Mouse (Mus musculus): ENCODE results near the gene Amd1. TPM values are rescaled to one million over a fixed set of nuclear protein-coding genes. Genes with fewer than 3 reads are reported as not detected.

The Amd1 gene
- 40.2 and 43.0 TPM in 2 replicates for polyA plus RNA-seq (2014; fragmentation: Nextera tagmentation; extraction: Ambion mirVana)

DNA sequence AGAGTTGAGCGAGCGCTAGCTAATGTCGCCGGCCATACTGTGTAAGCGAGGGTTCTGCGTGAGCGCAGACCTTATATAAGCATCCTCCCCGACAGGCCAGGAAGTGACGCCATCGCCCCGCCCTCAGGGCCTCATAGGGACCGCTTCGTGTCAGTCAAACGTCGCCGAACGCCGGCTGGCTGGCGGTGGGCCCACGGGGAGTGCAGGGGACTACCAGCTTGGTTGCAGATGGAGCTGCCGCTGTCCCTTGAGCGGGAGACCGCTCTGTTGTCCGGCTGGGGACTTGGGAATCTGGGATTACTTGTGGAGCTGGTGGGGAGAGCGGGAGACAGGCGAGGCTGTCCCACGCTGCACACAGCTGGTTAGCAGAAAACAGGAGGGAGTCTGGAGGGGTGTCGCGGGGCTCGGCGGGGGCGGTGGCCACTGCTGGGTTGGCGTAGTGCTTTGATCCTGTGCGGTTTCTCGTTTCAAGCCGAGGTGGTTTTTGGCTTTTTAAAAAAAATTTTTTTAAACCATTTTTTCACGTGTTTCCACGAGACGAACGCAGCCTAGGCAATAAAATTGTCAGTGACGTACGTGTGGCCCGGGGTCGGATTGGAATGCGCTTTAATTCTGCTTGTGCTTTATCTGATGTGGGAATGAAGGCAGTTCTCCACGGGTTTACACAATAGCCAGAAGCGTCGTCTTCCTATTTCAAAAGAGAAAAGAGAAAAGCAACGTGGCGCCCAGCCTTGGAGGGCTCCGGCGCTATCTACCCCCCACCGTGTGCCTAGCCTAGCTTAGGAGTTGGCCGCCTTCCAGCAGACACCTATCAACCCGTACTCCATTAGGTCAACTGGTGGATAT is at the start of gene Amd1:
TSS of gene Amd1 (minus strand) at position 47 of the 846 bp plus-strand sequence.
- Histone ChIP-seq H3K4me2 (ENCODE audit: low read length) (peak within 1 kb of the TSS; percentile 83), H3K9ac (ENCODE audit: low read length) (peak within 1 kb of the TSS; percentile 96), H3K27me3 (ENCODE audit: control insufficient read depth, insufficient read depth, low read length) (no peaks in the 10 kb centered on the region), H3K4me1 (ENCODE audit: control insufficient read depth in 2 of 2, insufficient read depth in 2 of 2, low read length in 2 of 2) (peaks cover 0 to 17% of the 10 kb centered on the region in 2 experiments; a peak in 2 of 4 replicates), H3K4me3 (ENCODE audit: control insufficient read depth in 1 of 2, insufficient read depth in 1 of 2, low read depth in 1 of 2, low read length in 2 of 2) (peak within 1 kb of the TSS; percentile 96 to 97), H3K9me3 (ENCODE audit: control insufficient read depth, low read length) (peaks cover 5% of the 10 kb centered on the region), H3K36me3 (ENCODE audit: control insufficient read depth, insufficient read depth, low read length) (no peaks in the 10 kb centered on the region), H3K27ac (replicated peaks in 1 of 2; ENCODE audit: control insufficient read depth in 1 of 2, insufficient read depth in 1 of 2, low read depth in 2 of 2, low read length in 2 of 2) (peak within 1 kb of the TSS; percentile 99)
- peak; percentile 97 for ATAC-seq (ENCODE audit: insufficient number of reproducible peaks, insufficient read depth, low FRiP score, low read depth)
- WGBS, result under 1% methylated on average over 55 of the region's 55 CpGs

DNA sequence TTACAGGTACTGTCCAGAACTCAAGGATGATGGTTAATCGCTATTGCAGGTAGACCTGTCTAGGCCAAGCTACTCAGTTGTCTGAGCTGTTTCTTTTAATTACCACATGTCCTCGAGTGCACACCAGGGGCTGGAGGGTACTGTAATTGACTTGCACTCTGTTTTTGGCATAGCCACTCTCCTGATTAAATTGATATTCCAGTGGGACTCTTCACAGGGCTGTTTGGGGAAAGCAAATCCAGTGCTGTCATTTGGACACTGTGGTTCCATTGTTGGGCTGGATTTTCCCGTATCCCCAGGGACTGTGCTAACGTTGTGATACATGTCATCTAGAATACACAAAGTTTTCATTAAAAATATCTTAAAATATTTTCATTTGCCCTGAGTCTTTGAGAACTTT is 49.2 kb upstream of the Amd1 start:
- Histone ChIP-seq H3K27ac (replicated peaks in 1 of 2; ENCODE audit: control insufficient read depth in 1 of 2, insufficient read depth in 1 of 2, low read depth in 2 of 2, low read length in 2 of 2) (no peak overlapping the region), H3K9me3 (ENCODE audit: control insufficient read depth, low read length) (no peaks in the 10 kb centered on the region), H3K4me3 (ENCODE audit: control insufficient read depth in 1 of 2, insufficient read depth in 1 of 2, low read depth in 1 of 2, low read length in 2 of 2) (no peak overlapping the region), H3K36me3 (ENCODE audit: control insufficient read depth, insufficient read depth, low read length) (no peaks in the 10 kb centered on the region), H3K9ac (ENCODE audit: low read length) (no peak overlapping the region), H3K27me3 (ENCODE audit: control insufficient read depth, insufficient read depth, low read length) (no peaks in the 10 kb centered on the region), H3K4me1 (ENCODE audit: control insufficient read depth in 2 of 2, insufficient read depth in 2 of 2, low read length in 2 of 2) (peaks cover 0 to 21% of the 10 kb centered on the region in 2 experiments), H3K4me2 (ENCODE audit: low read length) (peak overlapping the region; percentile 71; the same call in 1 of the 2 replicates)
- no peak for ATAC-seq (ENCODE audit: insufficient number of reproducible peaks, insufficient read depth, low FRiP score, low read depth)
- WGBS, result 75% methylated on average over 4 of the region's 4 CpGs

DNA sequence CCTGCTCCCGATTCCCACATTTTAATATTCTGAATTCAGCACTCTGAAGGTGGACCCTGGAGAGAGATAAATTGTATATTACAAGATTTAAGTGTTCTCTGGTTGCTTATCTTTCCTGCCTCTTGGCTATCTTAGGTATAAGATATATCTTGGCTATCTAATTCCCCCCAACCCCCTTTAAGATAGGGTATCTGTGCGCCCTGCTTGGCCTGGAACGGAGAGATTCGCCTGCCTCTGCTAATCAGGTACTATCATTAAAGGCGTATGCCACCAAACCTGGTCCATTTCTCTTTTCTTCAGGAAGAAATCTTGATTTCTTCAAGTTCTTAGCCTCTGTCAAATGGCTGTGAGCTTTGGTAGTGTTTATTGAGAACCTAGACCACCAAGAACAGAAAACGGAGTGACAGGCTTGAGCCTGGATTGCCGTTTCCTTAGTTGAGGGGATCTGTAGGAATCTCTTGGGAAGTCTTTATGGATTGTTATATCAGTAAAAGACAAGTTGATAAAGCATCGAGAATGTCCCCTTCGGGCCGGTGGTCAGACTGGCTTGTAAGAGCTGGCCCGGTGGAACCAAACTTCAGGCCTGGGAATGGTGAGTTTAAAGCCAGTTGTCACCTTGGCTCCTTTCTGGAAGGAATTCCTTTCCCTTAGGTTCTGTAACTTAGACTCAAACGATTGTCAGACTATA is 48.4 kb upstream of the Amd1 start:
- Histone ChIP-seq H3K27ac (replicated peaks in 1 of 2; ENCODE audit: control insufficient read depth in 1 of 2, insufficient read depth in 1 of 2, low read depth in 2 of 2, low read length in 2 of 2) (peak overlapping the region in 1 of 2 experiments; percentile 91; a peak in 2 of 4 replicates), H3K27me3 (ENCODE audit: control insufficient read depth, insufficient read depth, low read length) (no peaks in the 10 kb centered on the region), H3K9me3 (ENCODE audit: control insufficient read depth, low read length) (no peaks in the 10 kb centered on the region), H3K4me1 (ENCODE audit: control insufficient read depth in 2 of 2, insufficient read depth in 2 of 2, low read length in 2 of 2) (peaks cover 0 to 21% of the 10 kb centered on the region in 2 experiments), H3K4me3 (ENCODE audit: control insufficient read depth in 1 of 2, insufficient read depth in 1 of 2, low read depth in 1 of 2, low read length in 2 of 2) (peak overlapping the region; percentile 76 to 87), H3K4me2 (ENCODE audit: low read length) (peak overlapping the region; percentile 71), H3K36me3 (ENCODE audit: control insufficient read depth, insufficient read depth, low read length) (no peaks in the 10 kb centered on the region), H3K9ac (ENCODE audit: low read length) (peak overlapping the region; percentile 87)
- no peak for ATAC-seq (ENCODE audit: insufficient number of reproducible peaks, insufficient read depth, low FRiP score, low read depth)
- 39% methylated on average over 12 of the region's 12 CpGs for WGBS

DNA sequence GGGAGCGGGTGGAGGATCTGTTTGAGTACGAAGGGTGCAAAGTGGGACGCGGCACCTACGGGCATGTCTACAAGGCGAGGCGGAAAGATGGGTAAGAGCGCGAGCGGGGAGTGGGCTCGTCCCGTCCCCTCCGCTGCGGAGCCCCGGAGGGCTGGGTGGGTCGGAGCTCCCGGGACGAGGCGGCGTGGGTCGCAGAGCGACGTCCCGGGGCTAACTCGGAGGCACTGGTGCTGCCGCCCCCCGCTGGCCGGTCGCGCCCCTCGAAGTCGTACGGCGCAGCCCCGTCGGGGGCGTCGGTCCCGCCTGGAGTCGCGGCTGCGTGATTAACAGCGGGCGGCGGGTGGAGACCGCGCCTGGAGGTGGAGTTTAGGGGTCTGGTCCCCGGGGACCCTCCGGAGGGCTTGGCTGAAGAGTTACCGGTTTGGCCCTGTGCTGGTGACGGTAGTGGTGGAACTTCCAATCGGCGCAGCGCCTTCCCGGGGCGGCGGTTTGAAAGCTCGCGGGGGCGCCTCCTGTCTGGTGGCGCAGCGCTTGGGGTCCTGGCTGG is 47.7 kb upstream of the Amd1 start:
- H3K4me1 ChIP-seq (ENCODE audit: control insufficient read depth in 2 of 2, insufficient read depth in 2 of 2, low read length in 2 of 2), result peaks cover 0 to 19% of the 10 kb centered on the region in 2 experiments
- under 1% methylated on average over 57 of the region's 62 CpGs for WGBS
- peak; percentile 23 for ATAC-seq (ENCODE audit: insufficient number of reproducible peaks, insufficient read depth, low FRiP score, low read depth)

DNA sequence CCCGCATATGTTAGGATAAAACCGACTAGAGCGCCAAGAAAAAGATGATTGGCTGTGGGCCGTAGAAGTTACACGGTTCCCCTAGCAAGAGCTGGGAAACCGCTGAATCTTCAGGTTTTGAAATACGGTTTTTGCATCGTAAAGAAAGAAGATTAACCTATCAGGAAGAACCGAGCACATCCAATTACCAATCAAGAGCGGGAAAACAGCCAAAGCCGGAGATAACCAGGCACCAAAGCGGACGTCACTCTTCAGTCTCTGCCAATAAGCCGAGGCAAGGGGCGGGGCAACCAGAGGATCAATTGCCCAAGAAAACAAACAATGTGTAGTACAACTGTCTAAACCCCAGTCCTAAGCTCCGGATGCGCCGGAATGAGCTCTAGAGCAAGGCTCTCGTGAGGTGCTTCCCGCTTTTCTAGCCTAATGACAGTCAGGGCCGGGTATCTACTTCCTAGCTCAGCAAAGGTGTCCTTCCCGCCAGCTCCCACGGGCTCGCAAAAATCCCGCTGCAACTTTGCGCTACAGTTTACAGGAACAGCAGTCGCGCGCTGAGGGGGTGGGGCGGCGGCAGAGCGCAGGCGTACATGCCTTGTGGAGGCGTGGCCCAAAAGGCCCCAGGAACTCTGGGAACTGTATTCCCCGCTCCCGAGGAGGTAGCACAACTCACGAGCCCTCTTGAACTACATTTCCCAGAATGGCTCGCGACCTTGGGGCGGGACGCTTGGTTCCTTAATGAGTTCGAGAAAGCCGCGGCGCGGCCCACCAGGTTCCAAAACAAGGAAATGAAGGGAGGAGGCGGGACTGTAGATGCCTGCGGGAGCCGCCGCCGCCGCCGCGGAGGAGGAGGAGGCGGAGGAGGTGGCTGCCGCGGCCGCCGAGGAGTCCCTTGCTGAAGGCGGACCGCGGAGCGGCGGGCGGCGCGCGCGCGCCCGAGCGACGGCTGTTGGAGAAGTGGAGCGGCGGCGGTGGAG is 46.9 kb upstream of the Amd1 start:
- no peaks in the 10 kb centered on the region for H3K9me3 ChIP-seq (ENCODE audit: control insufficient read depth, low read length)
- H3K27ac ChIP-seq (replicated peaks in 1 of 2; ENCODE audit: control insufficient read depth in 1 of 2, insufficient read depth in 1 of 2, low read depth in 2 of 2, low read length in 2 of 2), result peak overlapping the region; percentile 91 to 97
- H3K4me3 ChIP-seq (ENCODE audit: control insufficient read depth in 1 of 2, insufficient read depth in 1 of 2, low read depth in 1 of 2, low read length in 2 of 2), result peak overlapping the region; percentile 82 to 87
- WGBS, result under 1% methylated on average over 75 of the region's 76 CpGs
- H3K27me3 ChIP-seq (ENCODE audit: control insufficient read depth, insufficient read depth, low read length), result no peaks in the 10 kb centered on the region
- H3K4me1 ChIP-seq (ENCODE audit: control insufficient read depth in 2 of 2, insufficient read depth in 2 of 2, low read length in 2 of 2), result peaks cover 0 to 16% of the 10 kb centered on the region in 2 experiments; a peak in 3 of 4 replicates
- H3K36me3 ChIP-seq (ENCODE audit: control insufficient read depth, insufficient read depth, low read length), result no peaks in the 10 kb centered on the region
- peak; percentile 98 for ATAC-seq (ENCODE audit: insufficient number of reproducible peaks, insufficient read depth, low FRiP score, low read depth)
- H3K4me2 ChIP-seq (ENCODE audit: low read length), result peak overlapping the region; percentile 71
- H3K9ac ChIP-seq (ENCODE audit: low read length), result peak overlapping the region; percentile 87

More for the DNA sequence above, 47.7 kb upstream of the Amd1 start:
- H3K4me3 ChIP-seq (ENCODE audit: control insufficient read depth in 1 of 2, insufficient read depth in 1 of 2, low read depth in 1 of 2, low read length in 2 of 2), result peak overlapping the region; percentile 76 to 87
- peak overlapping the region; percentile 71 for H3K4me2 ChIP-seq (ENCODE audit: low read length)
- no peaks in the 10 kb centered on the region for H3K36me3 ChIP-seq (ENCODE audit: control insufficient read depth, insufficient read depth, low read length)
- peak overlapping the region; percentile 87 for H3K9ac ChIP-seq (ENCODE audit: low read length)
- peak overlapping the region; percentile 78 to 91 for H3K27ac ChIP-seq (replicated peaks in 1 of 2; ENCODE audit: control insufficient read depth in 1 of 2, insufficient read depth in 1 of 2, low read depth in 2 of 2, low read length in 2 of 2)
- no peaks in the 10 kb centered on the region for H3K27me3 ChIP-seq (ENCODE audit: control insufficient read depth, insufficient read depth, low read length)
- H3K9me3 ChIP-seq (ENCODE audit: control insufficient read depth, low read length), result no peaks in the 10 kb centered on the region

DNA sequence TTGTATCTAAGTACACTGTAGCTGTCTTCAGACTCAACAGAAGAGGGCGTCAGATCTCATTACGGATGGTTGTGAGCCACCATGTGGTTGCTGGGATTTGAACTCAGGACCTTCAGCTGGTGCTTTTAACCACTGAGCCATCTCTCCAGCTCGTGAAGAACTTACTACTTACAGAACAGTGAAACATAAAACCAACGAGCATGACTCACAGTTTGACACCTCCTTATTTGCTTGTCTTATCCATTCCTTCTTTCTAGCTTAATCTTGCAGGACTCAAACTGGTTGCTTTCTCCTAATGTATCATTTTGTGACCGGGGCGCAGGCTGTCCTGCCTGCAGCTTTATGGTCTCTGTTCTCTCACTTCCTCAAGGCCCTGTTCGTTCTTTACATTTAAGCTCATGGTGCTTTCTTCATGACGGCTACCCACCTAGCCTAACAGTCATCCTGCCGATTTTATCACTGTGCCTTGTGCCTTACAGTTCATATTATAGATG is 45.5 kb upstream of the Amd1 start:
- peaks cover 0 to 16% of the 10 kb centered on the region in 2 experiments; a peak in 3 of 4 replicates for H3K4me1 ChIP-seq (ENCODE audit: control insufficient read depth in 2 of 2, insufficient read depth in 2 of 2, low read length in 2 of 2)
- no peak overlapping the region for H3K9ac ChIP-seq (ENCODE audit: low read length)
- H3K36me3 ChIP-seq (ENCODE audit: control insufficient read depth, insufficient read depth, low read length), result no peaks in the 10 kb centered on the region
- 67% methylated on average over 9 of the region's 9 CpGs for WGBS
- H3K9me3 ChIP-seq (ENCODE audit: control insufficient read depth, low read length), result no peaks in the 10 kb centered on the region
- no peak overlapping the region; a peak in 1 of 4 replicates for H3K27ac ChIP-seq (replicated peaks in 1 of 2; ENCODE audit: control insufficient read depth in 1 of 2, insufficient read depth in 1 of 2, low read depth in 2 of 2, low read length in 2 of 2)
- no peak overlapping the region; a peak in 1 of 4 replicates for H3K4me3 ChIP-seq (ENCODE audit: control insufficient read depth in 1 of 2, insufficient read depth in 1 of 2, low read depth in 1 of 2, low read length in 2 of 2)
- H3K4me2 ChIP-seq (ENCODE audit: low read length), result peak overlapping the region; percentile 63
- H3K27me3 ChIP-seq (ENCODE audit: control insufficient read depth, insufficient read depth, low read length), result no peaks in the 10 kb centered on the region
- ATAC-seq (ENCODE audit: insufficient number of reproducible peaks, insufficient read depth, low FRiP score, low read depth), result no peak
